Mouse (Mus musculus): Measurements from ENCODE around the gene Eml5. TPM values are rescaled to one million over a fixed set of nuclear protein-coding genes. Genes with fewer than 3 reads are reported as not detected.

Gene Eml5
- total RNA-seq (2014; fragmentation: Nextera tagmentation) (28.9 and 37.0 TPM in 2 replicates), total RNA-seq (2017) (9.4 and 12.0 TPM in 2 replicates), polyA plus RNA-seq (2012) (1.2 and 1.7 TPM in 2 replicates)

GRCm38 (mm10) chr12:98900881-98901801 is at the start of gene Eml5:
TSS of gene Eml5 (minus strand) at chr12:98901484.
- no peaks in the 10 kb centered on the region for H3K36me3 ChIP-seq (replicated peaks)
- H3K27me3 ChIP-seq (ENCODE audit: insufficient read depth, low read length) = peaks cover 10% of the 10 kb centered on the region
- H3K4me3 ChIP-seq (ENCODE audit: low read depth, low read length) = peak within 1 kb of the TSS; percentile 88
- DNase-seq (ENCODE audit: low spot score) (peak; percentile 90), ATAC-seq (ENCODE audit: extremely low read depth, insufficient number of reproducible peaks, low FRiP score, poor library complexity, severe bottlenecking) (peak; percentile 75)
- H3K9me3 ChIP-seq (replicated peaks) = no peaks in the 10 kb centered on the region
- TF ChIP-seq GATA1 (IDR thresholded peaks at IDR 0.05; ENCODE audit: borderline replicate concordance, low read length) = no peak
- TF ChIP-seq CTCF (IDR thresholded peaks at IDR 0.05; ENCODE audit: low read depth, low read length) = no peak
- no peak for TF ChIP-seq TAL1 (conservative IDR thresholded peaks at IDR 0.05; ENCODE audit: low read depth, low read length)
- TF ChIP-seq POLR2AphosphoS5 (IDR thresholded peaks at IDR 0.05; ENCODE audit: insufficient replicate concordance, low read depth, low read length) = no peak
- TF ChIP-seq GATA2 (IDR thresholded peaks at IDR 0.05; ENCODE audit: borderline replicate concordance, low read depth, low read length) = no peak
- H3K4me1 ChIP-seq (ENCODE audit: insufficient read depth, low read depth, low read length) = peaks cover 19% of the 10 kb centered on the region

- H3K36me3 ChIP-seq (replicated peaks) = no peaks in the 10 kb centered on the region
- peaks cover 2% of the 10 kb centered on the region; the same call in 1 of the 2 replicates for H3K27me3 ChIP-seq (ENCODE audit: insufficient read depth, low read length)
- H3K4me3 ChIP-seq (ENCODE audit: low read depth, low read length) = no peak overlapping the region
- no peaks in the 10 kb centered on the region for H3K4me1 ChIP-seq (ENCODE audit: insufficient read depth, low read depth, low read length)
- H3K9me3 ChIP-seq (replicated peaks) = no peaks in the 10 kb centered on the region
- no peak for ATAC-seq (ENCODE audit: extremely low read depth, insufficient number of reproducible peaks, low FRiP score, poor library complexity, severe bottlenecking)
- TF ChIP-seq TAL1 (conservative IDR thresholded peaks at IDR 0.05; ENCODE audit: low read depth, low read length) (no peak), POLR2AphosphoS5 (IDR thresholded peaks at IDR 0.05; ENCODE audit: insufficient replicate concordance, low read depth, low read length) (no peak), GATA1 (IDR thresholded peaks at IDR 0.05; ENCODE audit: borderline replicate concordance, low read length) (no peak), GATA2 (IDR thresholded peaks at IDR 0.05; ENCODE audit: borderline replicate concordance, low read depth, low read length) (no peak), CTCF (IDR thresholded peaks at IDR 0.05; ENCODE audit: low read depth, low read length) (no peak)
- DNase-seq (ENCODE audit: low spot score) = no peak
These were observed 31.6 kb upstream of the Eml5 start for GRCm38 (mm10) chr12:98932856-98933255.

GRCm38 (mm10) chr12:98932441-98932840 is 31.2 kb upstream of the Eml5 start:
- ATAC-seq (ENCODE audit: extremely low read depth, insufficient number of reproducible peaks, low FRiP score, poor library complexity, severe bottlenecking) = no peak
- Histone ChIP-seq H3K27me3 (ENCODE audit: insufficient read depth, low read length) (peaks cover 2% of the 10 kb centered on the region; the same call in 1 of the 2 replicates), H3K36me3 (replicated peaks) (no peaks in the 10 kb centered on the region), H3K4me3 (ENCODE audit: low read depth, low read length) (no peak overlapping the region), H3K9me3 (replicated peaks) (no peaks in the 10 kb centered on the region), H3K4me1 (ENCODE audit: insufficient read depth, low read depth, low read length) (no peaks in the 10 kb centered on the region)
- TF ChIP-seq GATA2 (IDR thresholded peaks at IDR 0.05; ENCODE audit: borderline replicate concordance, low read depth, low read length) (no peak), CTCF (IDR thresholded peaks at IDR 0.05; ENCODE audit: low read depth, low read length) (no peak), TAL1 (conservative IDR thresholded peaks at IDR 0.05; ENCODE audit: low read depth, low read length) (no peak), GATA1 (IDR thresholded peaks at IDR 0.05; ENCODE audit: borderline replicate concordance, low read length) (no peak), POLR2AphosphoS5 (IDR thresholded peaks at IDR 0.05; ENCODE audit: insufficient replicate concordance, low read depth, low read length) (no peak)
- DNase-seq (ENCODE audit: low spot score) = no peak

- ATAC-seq (ENCODE audit: extremely low read depth, insufficient number of reproducible peaks, low FRiP score, poor library complexity, severe bottlenecking) = no peak
- Histone ChIP-seq H3K27me3 (ENCODE audit: insufficient read depth, low read length) (peaks cover 2% of the 10 kb centered on the region; the same call in 1 of the 2 replicates), H3K9me3 (replicated peaks) (no peaks in the 10 kb centered on the region), H3K36me3 (replicated peaks) (no peaks in the 10 kb centered on the region), H3K4me3 (ENCODE audit: low read depth, low read length) (no peak overlapping the region), H3K4me1 (ENCODE audit: insufficient read depth, low read depth, low read length) (no peaks in the 10 kb centered on the region)
- no peak for TF ChIP-seq TAL1 (conservative IDR thresholded peaks at IDR 0.05; ENCODE audit: low read depth, low read length)
- no peak for TF ChIP-seq CTCF (IDR thresholded peaks at IDR 0.05; ENCODE audit: low read depth, low read length)
- no peak for TF ChIP-seq POLR2AphosphoS5 (IDR thresholded peaks at IDR 0.05; ENCODE audit: insufficient replicate concordance, low read depth, low read length)
- no peak for TF ChIP-seq GATA1 (IDR thresholded peaks at IDR 0.05; ENCODE audit: borderline replicate concordance, low read length)
- no peak for TF ChIP-seq GATA2 (IDR thresholded peaks at IDR 0.05; ENCODE audit: borderline replicate concordance, low read depth, low read length)
- no peak for DNase-seq (ENCODE audit: low spot score)
These were observed 29.9 kb upstream of the Eml5 start for GRCm38 (mm10) chr12:98931174-98931573.

GRCm38 (mm10) chr12:98920194-98920991 is 19.1 kb upstream of the Eml5 start, which contains the start of gene Ttc8:
TSS of gene Ttc8 (plus strand) at chr12:98920574.
- H3K4me3 ChIP-seq (ENCODE audit: low read depth, low read length) = peak within 1 kb of the TSS; percentile 66
- H3K4me1 ChIP-seq (ENCODE audit: insufficient read depth, low read depth, low read length) = peaks cover 2% of the 10 kb centered on the region; the same call in 1 of the 2 replicates
- DNase-seq (ENCODE audit: low spot score) (no peak), ATAC-seq (ENCODE audit: extremely low read depth, insufficient number of reproducible peaks, low FRiP score, poor library complexity, severe bottlenecking) (peak; percentile 54)
- peaks cover 19% of the 10 kb centered on the region for H3K27me3 ChIP-seq (ENCODE audit: insufficient read depth, low read length)
- no peaks in the 10 kb centered on the region for H3K36me3 ChIP-seq (replicated peaks)
- H3K9me3 ChIP-seq (replicated peaks) = no peaks in the 10 kb centered on the region
- TF ChIP-seq GATA1 (IDR thresholded peaks at IDR 0.05; ENCODE audit: borderline replicate concordance, low read length) (no peak), CTCF (IDR thresholded peaks at IDR 0.05; ENCODE audit: low read depth, low read length) (no peak), GATA2 (IDR thresholded peaks at IDR 0.05; ENCODE audit: borderline replicate concordance, low read depth, low read length) (no peak), TAL1 (conservative IDR thresholded peaks at IDR 0.05; ENCODE audit: low read depth, low read length) (no peak), POLR2AphosphoS5 (IDR thresholded peaks at IDR 0.05; ENCODE audit: insufficient replicate concordance, low read depth, low read length) (no peak)

All from G1E (cell line).